Mouse (Mus musculus) adrenal gland, postnatal 14 days (tissue): Measurements from ENCODE around the gene G0s2. TPM values are rescaled to one million over a fixed set of nuclear protein-coding genes. Genes with fewer than 3 reads are reported as not detected.

Experiments used
- DNase-seq: peaks from one replicate; pipeline ENCODE4 v3.0.0; 2021; ENCODE audit warnings: mixed read lengths
- total RNA-seq: library from RNA; stranded (reverse); gene quantifications from 2 replicates; pipeline ENCODE4 v1.2.3, GENCODE M21; 2021

The G0s2 gene
- total RNA-seq, 1 experiment from 2014 or later = 163 TPM

GRCm38 (mm10) chr1:193289076-193289475 is 16.1 kb upstream of the G0s2 start:
- DNase-seq = no peak

GRCm38 (mm10) chr1:193287578-193287977 is 14.6 kb upstream of the G0s2 start:
- DNase-seq = no peak

- DNase-seq = peak; percentile 28
Observed at GRCm38 (mm10) chr1:193285766-193286325, 12.8 kb upstream of the G0s2 start.

- DNase-seq = no peak
Observed at GRCm38 (mm10) chr1:193284228-193284779, 11.3 kb upstream of the G0s2 start.

- DNase-seq = no peak
Observed at GRCm38 (mm10) chr1:193281344-193281743, 8.3 kb upstream of the G0s2 start.

- DNase-seq = no peak
Observed at GRCm38 (mm10) chr1:193279492-193279891, 6.5 kb upstream of the G0s2 start.

- DNase-seq = peak; percentile 70
Observed at GRCm38 (mm10) chr1:193278414-193279045, 5.5 kb upstream of the G0s2 start.

- peak; percentile 57 for DNase-seq
Observed at GRCm38 (mm10) chr1:193274407-193275071, 1.5 kb upstream of the G0s2 start.

GRCm38 (mm10) chr1:193272137-193272915 is 691 bp downstream of the G0s2 start:
- peak; percentile 56 for DNase-seq

GRCm38 (mm10) chr1:193270965-193271763 is 1.9 kb downstream of the G0s2 start:
- peak; percentile 35 for DNase-seq

GRCm38 (mm10) chr1:193265734-193266133 is 7.3 kb downstream of the G0s2 start:
- no peak for DNase-seq

- no peak for DNase-seq
Observed at GRCm38 (mm10) chr1:193263955-193264598, 8.9 kb downstream of the G0s2 start, which contains the start of gene Hsd11b1. Gene Hsd11b1, minus strand, starts transcription at chr1:193264075.

- DNase-seq = no peak
Observed at GRCm38 (mm10) chr1:193263026-193263907, 9.8 kb downstream of the G0s2 start.

- peak; percentile 15 for DNase-seq
Observed at GRCm38 (mm10) chr1:193261897-193262548, 11.0 kb downstream of the G0s2 start.

GRCm38 (mm10) chr1:193259559-193259958 is 13.5 kb downstream of the G0s2 start:
- no peak for DNase-seq

- DNase-seq = peak; percentile 25
Observed at GRCm38 (mm10) chr1:193256621-193257098, 16.4 kb downstream of the G0s2 start.

GRCm38 (mm10) chr1:193256289-193256577 is 16.8 kb downstream of the G0s2 start:
- no peak for DNase-seq

- peak; percentile 85 for DNase-seq
Observed at GRCm38 (mm10) chr1:193255488-193256288, 17.3 kb downstream of the G0s2 start.

- no peak for DNase-seq
Observed at GRCm38 (mm10) chr1:193255032-193255431, 18.0 kb downstream of the G0s2 start.
